Mouse (Mus musculus) lung, adult 2 months (tissue): Measurements from ENCODE around the gene Kcnh3. TPM values are rescaled to one million over a fixed set of nuclear protein-coding genes. Genes with fewer than 3 reads are reported as not detected.
"Not testable (repeated sequence)": the region's sequence is repeated elsewhere in the genome, so short reads cannot be mapped to it uniquely, and the experiment has no call there.

Experiments
- DNase-seq: peaks from one replicate; pipeline ENCODE4 v3.0.0; 2022
- H3K4me1 ChIP-seq: fragments of 200-500 bp; 2 replicates; pipeline ENCODE4 v1.6.1; 2011; ENCODE audit warnings: low read length; ENCODE audit not compliant: control insufficient read depth, insufficient read depth
- H3K4me3 ChIP-seq: fragments of 200-500 bp; replicated peaks from 2 replicates; pipeline ENCODE3; 2011; ENCODE audit warnings: low read depth, mild to moderate bottlenecking, control low read depth, low read length; ENCODE audit errors: extremely low read depth
- CTCF ChIP-seq: fragments of 200-500 bp; IDR thresholded peaks from 2 replicates; pipeline ENCODE4 v1.5.1; 2011; ENCODE audit warnings: mild to moderate bottlenecking, low read length, control low read depth; ENCODE audit not compliant: insufficient read depth
- POLR2A ChIP-seq: fragments of 200-500 bp; IDR thresholded peaks from 2 replicates; pipeline ENCODE4 v1.6.1; 2011; ENCODE audit warnings: low read depth, mild to moderate bottlenecking, control low read depth, low read length, borderline replicate concordance; ENCODE audit errors: extremely low read depth
- WGBS: fragments of 180-500 bp; shearing (Covaris S2); methylation state at CpG from one replicate; pipeline ENCODE4 v1.1.7; 2018; 5-methylcytosine and 5-hydroxymethylcytosine counted together
- polyA plus RNA-seq: library from polyadenylated mRNA; depleted of rRNA; stranded (reverse); fragments of >200 nt; gene quantifications from 2 replicates; pipeline ENCODE4 v1.2.3, GENCODE M21; 2012

Gene Kcnh3
- polyA plus RNA-seq, 1 experiment = 5.0 TPM

DNA sequence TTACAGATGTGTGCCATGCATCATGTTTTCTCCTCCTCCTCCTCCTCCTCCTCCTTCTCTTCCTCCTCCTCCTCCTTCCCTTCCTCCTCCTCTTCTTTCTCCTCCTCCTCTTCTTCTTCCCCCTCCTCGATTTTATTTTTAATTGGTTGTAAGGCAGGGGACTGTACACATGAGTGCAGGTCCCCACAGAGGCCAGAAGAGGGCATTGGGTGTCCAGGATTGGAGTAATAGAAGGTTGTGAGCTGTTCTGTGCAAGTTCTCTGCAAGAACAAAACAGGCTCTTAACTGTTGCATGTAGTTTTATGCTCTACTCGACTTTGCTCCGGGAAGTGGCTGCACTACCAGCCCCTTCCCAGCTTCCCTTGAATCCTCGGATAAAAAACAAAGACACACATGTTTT is 15.5 kb downstream of the Kcnh3 start:
- no peak overlapping the region for H3K4me3 ChIP-seq
- WGBS = 74% methylated on average over 4 of the region's 4 CpGs
- H3K4me1 ChIP-seq = no peaks in the 10 kb centered on the region
- peak; percentile 41 for TF ChIP-seq CTCF
- no peak for TF ChIP-seq POLR2A
- DNase-seq = no peak

GRCm38 (mm10) chr15:99241249-99241648 is 16.6 kb downstream of the Kcnh3 start:
- no peaks in the 10 kb centered on the region for H3K4me1 ChIP-seq
- TF ChIP-seq POLR2A (no peak), CTCF (no peak)
- H3K4me3 ChIP-seq = no peak overlapping the region
- WGBS = 68% methylated on average over 4 of the region's 4 CpGs
- DNase-seq = no peak

- WGBS = 90% methylated on average over 10 of the region's 10 CpGs
- Histone ChIP-seq H3K4me3 (no peak overlapping the region), H3K4me1 (no peaks in the 10 kb centered on the region)
- no peak for TF ChIP-seq POLR2A
- no peak for TF ChIP-seq CTCF
- DNase-seq = no peak
These were observed 17.4 kb downstream of the Kcnh3 start for GRCm38 (mm10) chr15:99242045-99242444.

GRCm38 (mm10) chr15:99246736-99247135 is 22.1 kb downstream of the Kcnh3 start:
- not testable (repeated sequence) for DNase-seq, H3K4me3 ChIP-seq, H3K4me1 ChIP-seq
- WGBS = 88% methylated on average over 6 of the region's 6 CpGs

- no peak for DNase-seq
- no peaks in the 10 kb centered on the region for H3K4me1 ChIP-seq
- no peak overlapping the region for H3K4me3 ChIP-seq
- TF ChIP-seq POLR2A (no peak), CTCF (no peak)
- WGBS = 76% methylated on average over 9 of the region's 9 CpGs
These were observed 24.3 kb downstream of the Kcnh3 start for GRCm38 (mm10) chr15:99248972-99249371.

DNA sequence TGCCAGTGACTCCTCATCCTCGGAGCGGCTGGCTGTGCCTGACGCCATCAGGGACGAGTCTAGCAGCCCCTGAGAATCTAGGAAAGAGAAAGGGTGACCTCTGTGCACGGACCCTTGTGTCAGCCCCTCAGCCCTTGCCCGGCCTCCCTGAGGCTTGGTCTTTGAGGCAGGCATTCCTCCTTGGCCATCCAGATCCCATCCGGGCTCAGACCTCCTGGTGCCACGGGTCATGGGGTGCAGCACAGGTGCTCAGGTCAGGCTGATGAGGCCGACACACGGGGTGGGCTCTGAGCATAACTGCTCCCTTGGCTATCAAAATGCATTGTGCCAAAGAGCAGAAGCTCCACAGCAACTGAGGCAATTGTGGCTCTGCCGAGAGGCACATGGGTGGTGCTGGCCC is 25.3 kb downstream of the Kcnh3 start:
- DNase-seq = no peak
- TF ChIP-seq POLR2A = no peak
- no peak for TF ChIP-seq CTCF
- 93% methylated on average over 11 of the region's 11 CpGs for WGBS

DNA sequence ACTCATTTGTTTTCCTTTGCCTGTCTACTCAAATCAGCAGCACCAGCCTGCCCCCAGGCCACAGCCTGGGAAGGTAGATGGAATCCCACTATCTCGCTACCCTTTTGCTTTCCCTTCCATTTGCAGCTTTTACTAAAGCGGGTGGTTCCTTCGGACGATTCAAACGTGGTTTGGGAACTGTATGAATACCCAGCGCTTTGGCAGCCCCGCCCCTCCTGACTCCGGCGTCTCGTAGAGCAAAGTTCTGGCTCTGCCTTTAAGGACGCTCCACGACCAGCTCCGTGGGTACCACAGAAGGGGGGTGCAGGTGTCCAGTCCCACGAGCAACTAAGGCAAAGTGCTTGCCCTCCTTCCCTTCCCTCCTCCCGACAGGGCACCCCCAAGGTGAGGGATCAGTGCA is 26.4 kb downstream of the Kcnh3 start:
- not testable (repeated sequence) for H3K4me1 ChIP-seq
- peak overlapping the region; percentile 54 for H3K4me3 ChIP-seq
- WGBS = 1% methylated on average over 14 of the region's 15 CpGs
- peak; percentile 36 for DNase-seq

More for the DNA sequence above, 25.3 kb downstream of the Kcnh3 start:
- Histone ChIP-seq H3K4me3 (no peak overlapping the region), H3K4me1 (no peaks in the 10 kb centered on the region)

GRCm38 (mm10) chr15:99251626-99252380 is 27.1 kb downstream of the Kcnh3 start, which contains the start of gene Mcrs1:
Gene Mcrs1, minus strand, starts transcription at chr15:99251961.
- Histone ChIP-seq H3K4me1 (no peaks in the 10 kb centered on the region), H3K4me3 (peak within 1 kb of the TSS; percentile 83)
- peak; percentile 97 for DNase-seq
- TF ChIP-seq POLR2A (peak; percentile 77), CTCF (no peak)
- under 1% methylated on average over 52 of the region's 52 CpGs for WGBS

- no peak for DNase-seq
- Histone ChIP-seq H3K4me1 (no peaks in the 10 kb centered on the region), H3K4me3 (peak overlapping the region; percentile 83)
- no peak for TF ChIP-seq POLR2A
- TF ChIP-seq CTCF = no peak
- WGBS = 3% methylated on average over 22 of the region's 22 CpGs
These were observed 27.9 kb downstream of the Kcnh3 start for GRCm38 (mm10) chr15:99252381-99253174.

- DNase-seq, H3K4me1 ChIP-seq, H3K4me3 ChIP-seq: not testable (repeated sequence)
- WGBS = 40% methylated on average over 2 of the region's 2 CpGs
These were observed 28.5 kb downstream of the Kcnh3 start for GRCm38 (mm10) chr15:99253175-99253479.
